Mouse (Mus musculus) natural killer cell, adult 2 months (primary cell): ENCODE data around the gene Gm45783.
"Not testable (repeated sequence)": the region's sequence is repeated elsewhere in the genome, so short reads cannot be mapped to it uniquely, and the experiment has no call there.

Experiments used
- DNase-seq, 2 experiments: peaks; one replicate each; pipeline ENCODE4 v3.0.0; 2022; ENCODE audit warnings: low spot score in 2 of 2

Gene Gm45783

DNA sequence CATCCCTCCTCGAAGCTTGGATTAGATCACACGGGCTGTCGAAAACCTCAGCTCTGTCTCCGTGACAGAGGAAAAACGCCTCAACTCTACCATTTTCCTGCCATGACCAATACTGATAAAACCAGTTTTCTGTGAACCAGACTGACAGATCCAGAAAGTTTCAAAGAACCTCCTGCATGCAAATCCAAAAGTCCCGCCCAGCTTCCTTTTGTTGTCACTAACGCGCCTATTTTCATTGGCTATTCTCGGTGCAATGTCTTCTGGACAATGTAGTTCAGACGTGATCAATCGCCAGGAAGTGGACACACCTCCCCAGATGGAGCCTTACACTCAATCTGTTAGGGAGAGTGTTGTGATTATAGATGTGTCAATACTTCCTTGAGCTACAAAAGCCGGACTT lies at the start of gene Gm45783:
Gm45783 (minus strand) TSS at position 143 of the 400 bp plus-strand sequence.
- not testable (repeated sequence) for DNase-seq

DNA sequence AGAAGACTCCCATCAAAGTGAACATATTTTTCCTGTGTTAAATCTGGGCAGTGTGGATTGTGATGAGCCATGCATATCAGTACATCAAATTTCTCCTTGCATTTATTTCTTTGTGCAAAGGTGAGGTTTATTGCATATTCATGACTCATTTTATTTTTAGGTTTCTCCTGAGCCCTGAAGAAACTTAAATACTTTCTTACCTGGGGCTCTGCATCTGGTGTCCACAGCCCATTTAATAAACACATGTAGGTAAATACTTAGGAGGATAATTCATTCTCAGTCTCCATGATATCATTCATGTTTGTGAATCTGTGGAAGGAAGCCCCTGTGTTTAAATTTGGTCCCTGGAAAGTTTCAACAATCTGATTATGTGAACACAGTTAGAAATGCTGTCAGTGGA lies 25.2 kb upstream of the Gm45783 start, which contains the start of gene Vmn2r31:
Vmn2r31 (minus strand) TSS at position 101 of the 400 bp plus-strand sequence.
- not testable (repeated sequence) for DNase-seq

DNA sequence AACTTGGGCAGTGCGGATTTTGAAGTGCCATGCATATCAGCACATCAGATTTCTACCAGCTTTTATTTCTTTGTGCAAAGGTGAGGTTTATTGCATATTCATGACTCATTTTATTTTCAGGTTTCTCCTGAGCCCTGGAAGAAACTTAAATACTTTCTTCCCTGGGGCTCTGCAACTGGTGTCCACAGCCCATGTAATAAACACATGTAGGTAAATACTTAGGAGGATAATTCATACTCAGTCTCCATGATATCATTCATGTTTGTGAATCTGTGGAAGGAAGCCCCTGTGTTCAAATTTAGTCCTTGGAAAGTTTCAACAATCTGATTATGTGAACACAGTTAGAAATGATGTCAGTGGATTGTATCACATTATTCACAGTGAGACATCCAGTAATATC lies 36.9 kb downstream of the Gm45783 start, which contains the start of gene Vmn2r30:
Vmn2r30 (minus strand) TSS at position 101 of the 400 bp plus-strand sequence.
- DNase-seq: not testable (repeated sequence)

DNA sequence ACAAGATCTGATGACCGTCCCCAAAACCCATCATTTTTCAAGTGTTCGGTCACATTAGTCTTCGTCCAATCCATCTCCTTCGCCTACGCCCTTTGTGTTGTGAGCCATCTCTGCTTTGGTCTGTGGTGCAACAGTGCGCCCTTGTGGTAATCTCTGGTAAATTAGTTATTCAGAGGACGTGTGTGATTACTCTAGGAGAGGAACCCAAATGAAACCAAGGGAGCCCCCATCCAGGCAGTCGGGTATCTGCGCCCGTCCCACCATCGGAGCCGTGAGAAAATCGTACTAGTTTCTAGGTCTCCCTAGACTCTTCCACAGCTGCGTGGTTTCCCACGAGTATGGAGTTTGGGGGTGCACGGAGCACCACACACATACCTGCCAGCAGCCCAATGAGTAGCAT lies 78.8 kb downstream of the Gm45783 start:
- peak; percentile 35 to 65 for DNase-seq
